Mouse (Mus musculus): ENCODE measurements at regions not wholly inside any gene's neighbourhood (a gene's known extent, or its start where the extent isn't known, plus 50 kb on each side); places are given as distances from the start of the nearest gene placed in this dataset.

- Histone ChIP-seq H3K27ac (ENCODE audit: insufficient read depth, low read length) (no peak overlapping the region), H3K4me1 (ENCODE audit: control insufficient read depth, insufficient read depth, low read length) (no peaks in the 10 kb centered on the region), H3K9me3 (replicated peaks; ENCODE audit: control insufficient read depth, insufficient read depth, low read length, poor library complexity, severe bottlenecking) (no peaks in the 10 kb centered on the region), H3K36me3 (ENCODE audit: control insufficient read depth, insufficient read depth, low read length, poor library complexity, severe bottlenecking) (no peaks in the 10 kb centered on the region), H3K4me3 (ENCODE audit: low read depth, low read length) (no peak overlapping the region), H3K9ac (ENCODE audit: low read depth, poor library complexity, severe bottlenecking) (no peak overlapping the region), H3K27me3 (ENCODE audit: control insufficient read depth, insufficient read depth, low read length, poor library complexity, severe bottlenecking) (no peaks in the 10 kb centered on the region; the same call in 1 of the 2 replicates)
- TF ChIP-seq POLR2A (IDR thresholded peaks at IDR 0.05; ENCODE audit: insufficient read depth, low read length) (no peak), CTCF (IDR thresholded peaks at IDR 0.05; ENCODE audit: low read depth, low read length) (no peak), EP300 (IDR thresholded peaks at IDR 0.05; ENCODE audit: insufficient read depth, low read depth, low read length) (no peak)
These were observed 156.3 kb downstream of the Pik3r1 start for GRCm38 (mm10) chr13:101611725-101612124.

GRCm38 (mm10) chr13:101606184-101606730, 161.8 kb downstream of the Pik3r1 start:
- Histone ChIP-seq H3K27ac (ENCODE audit: insufficient read depth, low read length) (no peak overlapping the region), H3K4me1 (ENCODE audit: control insufficient read depth, insufficient read depth, low read length) (no peaks in the 10 kb centered on the region)
- TF ChIP-seq CTCF (IDR thresholded peaks at IDR 0.05; ENCODE audit: low read depth, low read length) = no peak
- TF ChIP-seq POLR2A (IDR thresholded peaks at IDR 0.05; ENCODE audit: insufficient read depth, low read length) = no peak
- TF ChIP-seq EP300 (IDR thresholded peaks at IDR 0.05; ENCODE audit: insufficient read depth, low read depth, low read length) = no peak

GRCm38 (mm10) chr13:101605685-101606084, 162.3 kb downstream of the Pik3r1 start:
- H3K9me3 ChIP-seq (replicated peaks; ENCODE audit: control insufficient read depth, insufficient read depth, low read length, poor library complexity, severe bottlenecking) = no peaks in the 10 kb centered on the region
- no peaks in the 10 kb centered on the region for H3K4me1 ChIP-seq (ENCODE audit: control insufficient read depth, insufficient read depth, low read length)
- no peak overlapping the region for H3K4me3 ChIP-seq (ENCODE audit: low read depth, low read length)
- H3K27me3 ChIP-seq (ENCODE audit: control insufficient read depth, insufficient read depth, low read length, poor library complexity, severe bottlenecking) = no peaks in the 10 kb centered on the region
- H3K27ac ChIP-seq (ENCODE audit: insufficient read depth, low read length) = no peak overlapping the region
- H3K9ac ChIP-seq (ENCODE audit: low read depth, poor library complexity, severe bottlenecking) = no peak overlapping the region
- no peak for TF ChIP-seq EP300 (IDR thresholded peaks at IDR 0.05; ENCODE audit: insufficient read depth, low read depth, low read length)
- TF ChIP-seq CTCF (IDR thresholded peaks at IDR 0.05; ENCODE audit: low read depth, low read length) = no peak
- TF ChIP-seq POLR2A (IDR thresholded peaks at IDR 0.05; ENCODE audit: insufficient read depth, low read length) = no peak
- H3K36me3 ChIP-seq (ENCODE audit: control insufficient read depth, insufficient read depth, low read length, poor library complexity, severe bottlenecking) = no peaks in the 10 kb centered on the region

More at GRCm38 (mm10) chr13:101606184-101606730, 161.8 kb downstream of the Pik3r1 start:
- no peak overlapping the region for H3K9ac ChIP-seq (ENCODE audit: low read depth, poor library complexity, severe bottlenecking)
- no peaks in the 10 kb centered on the region for H3K36me3 ChIP-seq (ENCODE audit: control insufficient read depth, insufficient read depth, low read length, poor library complexity, severe bottlenecking)
- no peak overlapping the region for H3K4me3 ChIP-seq (ENCODE audit: low read depth, low read length)
- H3K9me3 ChIP-seq (replicated peaks; ENCODE audit: control insufficient read depth, insufficient read depth, low read length, poor library complexity, severe bottlenecking) = no peaks in the 10 kb centered on the region
- H3K27me3 ChIP-seq (ENCODE audit: control insufficient read depth, insufficient read depth, low read length, poor library complexity, severe bottlenecking) = no peaks in the 10 kb centered on the region

- H3K9ac ChIP-seq (ENCODE audit: low read depth, poor library complexity, severe bottlenecking) = no peak overlapping the region
- H3K27me3 ChIP-seq (ENCODE audit: control insufficient read depth, insufficient read depth, low read length, poor library complexity, severe bottlenecking) = no peaks in the 10 kb centered on the region
- H3K36me3 ChIP-seq (ENCODE audit: control insufficient read depth, insufficient read depth, low read length, poor library complexity, severe bottlenecking) = no peaks in the 10 kb centered on the region
- no peaks in the 10 kb centered on the region for H3K9me3 ChIP-seq (replicated peaks; ENCODE audit: control insufficient read depth, insufficient read depth, low read length, poor library complexity, severe bottlenecking)
- TF ChIP-seq CTCF (IDR thresholded peaks at IDR 0.05; ENCODE audit: low read depth, low read length) (no peak), EP300 (IDR thresholded peaks at IDR 0.05; ENCODE audit: insufficient read depth, low read depth, low read length) (no peak), POLR2A (IDR thresholded peaks at IDR 0.05; ENCODE audit: insufficient read depth, low read length) (no peak)
- no peak overlapping the region for H3K4me3 ChIP-seq (ENCODE audit: low read depth, low read length)
- no peak overlapping the region for H3K27ac ChIP-seq (ENCODE audit: insufficient read depth, low read length)
- H3K4me1 ChIP-seq (ENCODE audit: control insufficient read depth, insufficient read depth, low read length) = no peaks in the 10 kb centered on the region
These were observed 163.0 kb downstream of the Pik3r1 start for GRCm38 (mm10) chr13:101605051-101605450.

- H3K36me3 ChIP-seq (ENCODE audit: control insufficient read depth, insufficient read depth, low read length, poor library complexity, severe bottlenecking) = no peaks in the 10 kb centered on the region
- H3K9ac ChIP-seq (ENCODE audit: low read depth, poor library complexity, severe bottlenecking) = no peak overlapping the region
- H3K27me3 ChIP-seq (ENCODE audit: control insufficient read depth, insufficient read depth, low read length, poor library complexity, severe bottlenecking) = no peaks in the 10 kb centered on the region; the same call in 1 of the 2 replicates
- H3K4me3 ChIP-seq (ENCODE audit: low read depth, low read length) = no peak overlapping the region
- H3K27ac ChIP-seq (ENCODE audit: insufficient read depth, low read length) = no peak overlapping the region
- TF ChIP-seq POLR2A (IDR thresholded peaks at IDR 0.05; ENCODE audit: insufficient read depth, low read length) = no peak
- TF ChIP-seq EP300 (IDR thresholded peaks at IDR 0.05; ENCODE audit: insufficient read depth, low read depth, low read length) = no peak
- TF ChIP-seq CTCF (IDR thresholded peaks at IDR 0.05; ENCODE audit: low read depth, low read length) = no peak
- H3K4me1 ChIP-seq (ENCODE audit: control insufficient read depth, insufficient read depth, low read length) = no peaks in the 10 kb centered on the region
- H3K9me3 ChIP-seq (replicated peaks; ENCODE audit: control insufficient read depth, insufficient read depth, low read length, poor library complexity, severe bottlenecking) = no peaks in the 10 kb centered on the region
These were observed 169.9 kb downstream of the Pik3r1 start for GRCm38 (mm10) chr13:101598126-101598485.

GRCm38 (mm10) chr13:101597243-101598125, 170.5 kb downstream of the Pik3r1 start:
- H3K27me3 ChIP-seq (ENCODE audit: control insufficient read depth, insufficient read depth, low read length, poor library complexity, severe bottlenecking) = no peaks in the 10 kb centered on the region; the same call in 1 of the 2 replicates
- no peak overlapping the region for H3K27ac ChIP-seq (ENCODE audit: insufficient read depth, low read length)
- no peaks in the 10 kb centered on the region for H3K9me3 ChIP-seq (replicated peaks; ENCODE audit: control insufficient read depth, insufficient read depth, low read length, poor library complexity, severe bottlenecking)
- no peak overlapping the region for H3K4me3 ChIP-seq (ENCODE audit: low read depth, low read length)
- H3K36me3 ChIP-seq (ENCODE audit: control insufficient read depth, insufficient read depth, low read length, poor library complexity, severe bottlenecking) = no peaks in the 10 kb centered on the region
- H3K9ac ChIP-seq (ENCODE audit: low read depth, poor library complexity, severe bottlenecking) = no peak overlapping the region
- H3K4me1 ChIP-seq (ENCODE audit: control insufficient read depth, insufficient read depth, low read length) = no peaks in the 10 kb centered on the region
- TF ChIP-seq CTCF (IDR thresholded peaks at IDR 0.05; ENCODE audit: low read depth, low read length) (no peak), EP300 (IDR thresholded peaks at IDR 0.05; ENCODE audit: insufficient read depth, low read depth, low read length) (no peak), POLR2A (IDR thresholded peaks at IDR 0.05; ENCODE audit: insufficient read depth, low read length) (no peak)

All from ES-Bruce4 (cell line).